Mouse (Mus musculus) liver, adult 2 months (tissue): ENCODE data around the gene Lrp6.

Experiments used
- CTCF ChIP-seq: fragments of 200-500 bp; IDR thresholded peaks from 2 replicates; pipeline ENCODE4 v1.5.1; 2011; ENCODE audit warnings: low read depth, low read length, control low read depth
- POLR2A ChIP-seq: fragments of 200-500 bp; IDR thresholded peaks from 2 replicates; pipeline ENCODE4 v1.6.1; 2011; ENCODE audit warnings: low read length, control low read depth; ENCODE audit not compliant: insufficient read depth; ENCODE audit errors: extremely low read depth

- TF ChIP-seq CTCF (no peak), POLR2A (no peak)
Observed at GRCm38 (mm10) chr6:134421921-134422320, 144.8 kb downstream of the Lrp6 start.
